Mouse (Mus musculus): ENCODE measurements at regions not wholly inside any gene's neighbourhood (a gene's known extent, or its start where the extent isn't known, plus 50 kb on each side); places are given as distances from the start of the nearest gene placed in this dataset.

- 85% methylated on average over 8 of the region's 8 CpGs for WGBS
- H3K4me3 ChIP-seq (ENCODE audit: low read depth, low read length): no peak overlapping the region
- H3K27ac ChIP-seq (ENCODE audit: low read length): no peak overlapping the region
- H3K27me3 ChIP-seq (ENCODE audit: control insufficient read depth, insufficient read depth, low read length): no peaks in the 10 kb centered on the region
- H3K4me2 ChIP-seq (replicated peaks; ENCODE audit: low read depth, low read length): no peak overlapping the region
- no peaks in the 10 kb centered on the region for H3K36me3 ChIP-seq (ENCODE audit: control insufficient read depth, insufficient read depth, low read length)
- no peaks in the 10 kb centered on the region for H3K4me1 ChIP-seq (ENCODE audit: control insufficient read depth, insufficient read depth, low read length)
- no peak overlapping the region for H3K9ac ChIP-seq (replicated peaks; ENCODE audit: low read depth, low read length)
- no peak for ATAC-seq (ENCODE audit: insufficient number of reproducible peaks, insufficient read depth, low FRiP score, low read depth)
- H3K9me3 ChIP-seq (ENCODE audit: control insufficient read depth, low read depth, low read length): peaks cover 3% of the 10 kb centered on the region; the same call in 1 of the 2 replicates
Measured at GRCm38 (mm10) chr13:112220184-112220583, 68.1 kb upstream of the Ankrd55 start.

GRCm38 (mm10) chr13:112223616-112224015 lies 64.6 kb upstream of the Ankrd55 start:
- no peaks in the 10 kb centered on the region for H3K27me3 ChIP-seq (ENCODE audit: control insufficient read depth, insufficient read depth, low read length)
- no peak overlapping the region for H3K9ac ChIP-seq (replicated peaks; ENCODE audit: low read depth, low read length)
- ATAC-seq (ENCODE audit: insufficient number of reproducible peaks, insufficient read depth, low FRiP score, low read depth): no peak
- 74% methylated on average over 2 of the region's 2 CpGs for WGBS
- H3K9me3 ChIP-seq (ENCODE audit: control insufficient read depth, low read depth, low read length): peaks cover 3% of the 10 kb centered on the region; the same call in 1 of the 2 replicates
- H3K4me1 ChIP-seq (ENCODE audit: control insufficient read depth, insufficient read depth, low read length): 0 out of 2 replicates have a peak, but pooled peaks cover 6% of the 10 kb centered on the region
- H3K4me2 ChIP-seq (replicated peaks; ENCODE audit: low read depth, low read length): no peak overlapping the region
- no peaks in the 10 kb centered on the region for H3K36me3 ChIP-seq (ENCODE audit: control insufficient read depth, insufficient read depth, low read length)
- no peak overlapping the region for H3K27ac ChIP-seq (ENCODE audit: low read length)
- no peak overlapping the region for H3K4me3 ChIP-seq (ENCODE audit: low read depth, low read length)

- ATAC-seq (ENCODE audit: insufficient number of reproducible peaks, insufficient read depth, low FRiP score, low read depth): peak; percentile 82; the same call in 1 of the 2 replicates
- Histone ChIP-seq H3K4me1 (ENCODE audit: control insufficient read depth, insufficient read depth, low read length) (0 out of 2 replicates have a peak, but pooled peaks cover 6% of the 10 kb centered on the region), H3K27me3 (ENCODE audit: control insufficient read depth, insufficient read depth, low read length) (no peaks in the 10 kb centered on the region), H3K9me3 (ENCODE audit: control insufficient read depth, low read depth, low read length) (peaks cover 3% of the 10 kb centered on the region; the same call in 1 of the 2 replicates), H3K4me2 (replicated peaks; ENCODE audit: low read depth, low read length) (no peak overlapping the region), H3K9ac (replicated peaks; ENCODE audit: low read depth, low read length) (no peak overlapping the region), H3K27ac (ENCODE audit: low read length) (no peak overlapping the region; the same call in 1 of the 2 replicates), H3K36me3 (ENCODE audit: control insufficient read depth, insufficient read depth, low read length) (no peaks in the 10 kb centered on the region), H3K4me3 (ENCODE audit: low read depth, low read length) (no peak overlapping the region)
- 25% methylated on average over 13 of the region's 13 CpGs for WGBS
Measured at GRCm38 (mm10) chr13:112227766-112228165, 60.5 kb upstream of the Ankrd55 start.

GRCm38 (mm10) chr13:112228846-112229245 lies 59.4 kb upstream of the Ankrd55 start:
- H3K4me2 ChIP-seq (replicated peaks; ENCODE audit: low read depth, low read length): no peak overlapping the region
- WGBS: 82% methylated on average over 4 of the region's 4 CpGs
- no peak overlapping the region for H3K27ac ChIP-seq (ENCODE audit: low read length)
- H3K27me3 ChIP-seq (ENCODE audit: control insufficient read depth, insufficient read depth, low read length): no peaks in the 10 kb centered on the region
- ATAC-seq (ENCODE audit: insufficient number of reproducible peaks, insufficient read depth, low FRiP score, low read depth): no peak
- peaks cover 3% of the 10 kb centered on the region; the same call in 1 of the 2 replicates for H3K9me3 ChIP-seq (ENCODE audit: control insufficient read depth, low read depth, low read length)
- H3K36me3 ChIP-seq (ENCODE audit: control insufficient read depth, insufficient read depth, low read length): no peaks in the 10 kb centered on the region
- no peak overlapping the region for H3K4me3 ChIP-seq (ENCODE audit: low read depth, low read length)
- no peak overlapping the region for H3K9ac ChIP-seq (replicated peaks; ENCODE audit: low read depth, low read length)
- H3K4me1 ChIP-seq (ENCODE audit: control insufficient read depth, insufficient read depth, low read length): 0 out of 2 replicates have a peak, but pooled peaks cover 6% of the 10 kb centered on the region

GRCm38 (mm10) chr13:112230176-112230575 lies 58.1 kb upstream of the Ankrd55 start:
- WGBS: 48% methylated on average over 3 of the region's 3 CpGs
- no peak for ATAC-seq (ENCODE audit: insufficient number of reproducible peaks, insufficient read depth, low FRiP score, low read depth)
- Histone ChIP-seq H3K27ac (ENCODE audit: low read length) (no peak overlapping the region), H3K4me1 (ENCODE audit: control insufficient read depth, insufficient read depth, low read length) (0 out of 2 replicates have a peak, but pooled peaks cover 6% of the 10 kb centered on the region), H3K9me3 (ENCODE audit: control insufficient read depth, low read depth, low read length) (peaks cover 4% of the 10 kb centered on the region; the same call in 1 of the 2 replicates), H3K27me3 (ENCODE audit: control insufficient read depth, insufficient read depth, low read length) (no peaks in the 10 kb centered on the region), H3K36me3 (ENCODE audit: control insufficient read depth, insufficient read depth, low read length) (no peaks in the 10 kb centered on the region), H3K9ac (replicated peaks; ENCODE audit: low read depth, low read length) (no peak overlapping the region), H3K4me2 (replicated peaks; ENCODE audit: low read depth, low read length) (no peak overlapping the region), H3K4me3 (ENCODE audit: low read depth, low read length) (no peak overlapping the region)

GRCm38 (mm10) chr13:112234695-112235094 lies 53.6 kb upstream of the Ankrd55 start:
- H3K36me3 ChIP-seq (ENCODE audit: control insufficient read depth, insufficient read depth, low read length): no peaks in the 10 kb centered on the region
- H3K4me3 ChIP-seq (ENCODE audit: low read depth, low read length): no peak overlapping the region
- no peak overlapping the region for H3K4me2 ChIP-seq (replicated peaks; ENCODE audit: low read depth, low read length)
- WGBS: 74% methylated on average over 6 of the region's 6 CpGs
- H3K27ac ChIP-seq (ENCODE audit: low read length): no peak overlapping the region
- no peak for ATAC-seq (ENCODE audit: insufficient number of reproducible peaks, insufficient read depth, low FRiP score, low read depth)
- no peaks in the 10 kb centered on the region for H3K4me1 ChIP-seq (ENCODE audit: control insufficient read depth, insufficient read depth, low read length)
- no peaks in the 10 kb centered on the region for H3K27me3 ChIP-seq (ENCODE audit: control insufficient read depth, insufficient read depth, low read length)
- H3K9me3 ChIP-seq (ENCODE audit: control insufficient read depth, low read depth, low read length): peaks cover 6% of the 10 kb centered on the region; the same call in 1 of the 2 replicates
- H3K9ac ChIP-seq (replicated peaks; ENCODE audit: low read depth, low read length): no peak overlapping the region

GRCm38 (mm10) chr13:112236956-112237355 lies 51.3 kb upstream of the Ankrd55 start:
- H3K27ac ChIP-seq (ENCODE audit: low read length): no peak overlapping the region
- H3K4me3 ChIP-seq (ENCODE audit: low read depth, low read length): no peak overlapping the region
- no peaks in the 10 kb centered on the region for H3K4me1 ChIP-seq (ENCODE audit: control insufficient read depth, insufficient read depth, low read length)
- H3K4me2 ChIP-seq (replicated peaks; ENCODE audit: low read depth, low read length): no peak overlapping the region
- H3K9ac ChIP-seq (replicated peaks; ENCODE audit: low read depth, low read length): no peak overlapping the region
- ATAC-seq (ENCODE audit: insufficient number of reproducible peaks, insufficient read depth, low FRiP score, low read depth): no peak
- peaks cover 6% of the 10 kb centered on the region; the same call in 1 of the 2 replicates for H3K9me3 ChIP-seq (ENCODE audit: control insufficient read depth, low read depth, low read length)
- H3K36me3 ChIP-seq (ENCODE audit: control insufficient read depth, insufficient read depth, low read length): no peaks in the 10 kb centered on the region
- no peaks in the 10 kb centered on the region for H3K27me3 ChIP-seq (ENCODE audit: control insufficient read depth, insufficient read depth, low read length)
- WGBS: 57% methylated on average over 6 of the region's 6 CpGs

- no peaks in the 10 kb centered on the region for H3K27me3 ChIP-seq (ENCODE audit: control insufficient read depth, insufficient read depth, low read length)
- H3K4me3 ChIP-seq (ENCODE audit: low read depth, low read length): no peak overlapping the region
- 65% methylated on average over 5 of the region's 5 CpGs for WGBS
- H3K4me1 ChIP-seq (ENCODE audit: control insufficient read depth, insufficient read depth, low read length): no peaks in the 10 kb centered on the region
- H3K9me3 ChIP-seq (ENCODE audit: control insufficient read depth, low read depth, low read length): peaks cover 6% of the 10 kb centered on the region; the same call in 1 of the 2 replicates
- H3K9ac ChIP-seq (replicated peaks; ENCODE audit: low read depth, low read length): no peak overlapping the region
- no peak overlapping the region for H3K4me2 ChIP-seq (replicated peaks; ENCODE audit: low read depth, low read length)
- H3K27ac ChIP-seq (ENCODE audit: low read length): no peak overlapping the region
- ATAC-seq (ENCODE audit: insufficient number of reproducible peaks, insufficient read depth, low FRiP score, low read depth): no peak
- H3K36me3 ChIP-seq (ENCODE audit: control insufficient read depth, insufficient read depth, low read length): no peaks in the 10 kb centered on the region
Measured at GRCm38 (mm10) chr13:112237377-112237776, 50.9 kb upstream of the Ankrd55 start.

- ATAC-seq (ENCODE audit: insufficient number of reproducible peaks, insufficient read depth, low FRiP score, low read depth): no peak
- no peak overlapping the region for H3K27ac ChIP-seq (ENCODE audit: low read length)
Measured at GRCm38 (mm10) chr13:112237917-112238316, 50.3 kb upstream of the Ankrd55 start.

More at GRCm38 (mm10) chr13:112237917-112238316, 50.3 kb upstream of the Ankrd55 start:
- no peaks in the 10 kb centered on the region for H3K4me1 ChIP-seq (ENCODE audit: control insufficient read depth, insufficient read depth, low read length)
- H3K9me3 ChIP-seq (ENCODE audit: control insufficient read depth, low read depth, low read length): peaks cover 6% of the 10 kb centered on the region; the same call in 1 of the 2 replicates
- H3K9ac ChIP-seq (replicated peaks; ENCODE audit: low read depth, low read length): no peak overlapping the region
- H3K36me3 ChIP-seq (ENCODE audit: control insufficient read depth, insufficient read depth, low read length): no peaks in the 10 kb centered on the region
- no peak overlapping the region for H3K4me3 ChIP-seq (ENCODE audit: low read depth, low read length)
- WGBS: 61% methylated on average over 4 of the region's 4 CpGs
- H3K4me2 ChIP-seq (replicated peaks; ENCODE audit: low read depth, low read length): no peak overlapping the region
- no peaks in the 10 kb centered on the region for H3K27me3 ChIP-seq (ENCODE audit: control insufficient read depth, insufficient read depth, low read length)
